Mouse (Mus musculus): ENCODE measurements around the gene Myo9b.

Gene Myo9b

DNA sequence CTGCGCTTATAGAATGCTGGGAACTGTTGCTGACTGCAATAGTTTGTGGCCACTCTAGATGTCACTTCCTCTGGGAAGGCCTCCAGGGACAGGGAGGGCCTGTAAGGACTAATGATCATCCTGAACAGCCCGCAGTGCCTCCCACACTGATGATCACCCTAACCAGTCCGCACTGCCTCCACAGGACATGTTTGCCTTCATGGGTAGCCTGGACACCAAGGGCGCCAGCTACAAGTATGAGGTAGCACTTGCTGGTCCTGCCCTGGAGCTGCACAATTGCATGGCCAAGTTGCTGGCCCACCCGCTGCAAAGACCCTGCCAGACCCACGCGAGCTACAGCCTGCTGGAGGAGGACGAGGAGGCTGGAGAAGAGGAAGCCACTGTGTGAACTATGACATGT lies 131.5 kb downstream of the Myo9b start:
- ChIA-PET POLR2A (interaction anchor here in 3 of 4 experiments (0.6 to 7.9 kb wide), 20 partner anchors 9 to 1426 kb away, joined by 3 to 96 read pairs (median 4); partner anchors contain the start of genes Use1 (in 2 of the 3), Babam1 (in 1 of the 3), Nr2f6 (in 1 of the 3) and Ocel1 (in 1 of the 3)), CTCF (interaction anchor here in 2 of 4 experiments (0.5 to 2.8 kb wide), 5 partner anchors 17 to 507 kb away, joined by 3 to 16 read pairs (median 5); partner anchors contain the start of gene Rpl18a (in 1 of the 2))

DNA sequence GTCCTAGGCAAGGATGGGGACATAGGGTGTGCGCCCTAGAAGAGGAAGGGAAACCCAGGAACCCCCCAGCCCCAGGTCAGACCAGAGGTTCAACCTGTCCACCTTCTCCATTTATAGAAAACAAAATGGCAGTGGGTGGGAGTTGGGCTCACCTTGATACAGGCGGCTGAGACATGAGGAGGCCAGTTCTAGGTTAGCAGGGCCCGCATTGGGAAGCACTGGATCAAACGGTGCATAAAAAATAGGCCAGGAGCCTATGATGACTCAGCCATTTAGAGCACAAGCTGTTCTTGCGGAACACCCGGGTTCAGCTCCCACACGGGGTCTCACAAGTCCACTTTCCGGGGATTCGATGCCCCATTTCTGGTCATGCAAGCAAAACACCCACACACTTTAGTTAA lies 132.4 kb downstream of the Myo9b start:
- POLR2A ChIA-PET: interaction anchor here (0.5 to 7.9 kb wide), 50 partner anchors 8 to 714 kb away, joined by 3 to 96 read pairs (median 4); partner anchors contain the start of genes Babam1 (in 3 of the 4), Jund (in 2 of the 4), Mrpl34 (in 2 of the 4) and Nr2f6 (in 2 of the 4)
- CTCF ChIA-PET: interaction anchor here in 2 of 4 experiments (0.8 to 2.8 kb wide), 9 partner anchors 9 to 508 kb away, joined by 3 to 16 read pairs (median 5); partner anchors contain the start of genes Babam1 (in 1 of the 2), Rpl18a (in 1 of the 2) and Ushbp1 (in 1 of the 2)

- CTCF ChIA-PET: interaction anchor here (0.5 to 2.8 kb wide), 18 partner anchors 9 to 514 kb away, joined by 3 to 16 read pairs (median 3); partner anchors contain the start of genes Babam1 (in 1 of the 4), Haus8 (in 1 of the 4), Rpl18a (in 1 of the 4) and Ushbp1 (in 1 of the 4)
- POLR2A ChIA-PET: interaction anchor here (0.5 to 7.9 kb wide), 55 partner anchors 9 to 715 kb away, joined by 3 to 96 read pairs (median 4); partner anchors contain the start of genes Babam1 (in 3 of the 4), Jund (in 2 of the 4), Mrpl34 (in 2 of the 4) and Nr2f6 (in 2 of the 4)
Observed at GRCm38 (mm10) chr8:71405401-71406098, 133.0 kb downstream of the Myo9b start, which contains the start of gene Ankle1. Gene Ankle1 (plus strand): TSS chr8:71406010.

GRCm38 (mm10) chr8:71406099-71407015 lies 133.8 kb downstream of the Myo9b start:
- POLR2A ChIA-PET: interaction anchor here in 3 of 4 experiments (0.5 to 7.9 kb wide), 46 partner anchors 8 to 512 kb away, joined by 3 to 96 read pairs (median 4); partner anchors contain the start of genes Babam1 (in 3 of the 3), Haus8 (in 2 of the 3), Myo9b (in 2 of the 3) and Nr2f6 (in 2 of the 3)
- CTCF ChIA-PET: interaction anchor here (0.5 to 2.8 kb wide), 23 partner anchors 10 to 562 kb away, joined by 3 to 16 read pairs (median 3); partner anchors contain the start of genes Babam1 (in 2 of the 4), Haus8 (in 1 of the 4), Mrpl34 (in 1 of the 4) and Ocel1 (in 1 of the 4)

GRCm38 (mm10) chr8:71407441-71407840 lies 134.9 kb downstream of the Myo9b start:
- ChIA-PET POLR2A (interaction anchor here in 2 of 4 experiments (0.8 to 7.9 kb wide), 7 partner anchors 11 to 163 kb away, joined by 3 to 69 read pairs (median 14); partner anchors contain the start of genes Babam1 (in 2 of the 2), Ushbp1 (in 2 of the 2), Ocel1 (in 1 of the 2) and Use1 (in 1 of the 2)), CTCF (interaction anchor here in 3 of 4 experiments (0.5 to 1.5 kb wide), 12 partner anchors 11 to 563 kb away, joined by 3 to 10 read pairs (median 3); partner anchors contain the start of genes Babam1 (in 2 of the 3), Mrpl34 (in 1 of the 3) and Ocel1 (in 1 of the 3))

DNA sequence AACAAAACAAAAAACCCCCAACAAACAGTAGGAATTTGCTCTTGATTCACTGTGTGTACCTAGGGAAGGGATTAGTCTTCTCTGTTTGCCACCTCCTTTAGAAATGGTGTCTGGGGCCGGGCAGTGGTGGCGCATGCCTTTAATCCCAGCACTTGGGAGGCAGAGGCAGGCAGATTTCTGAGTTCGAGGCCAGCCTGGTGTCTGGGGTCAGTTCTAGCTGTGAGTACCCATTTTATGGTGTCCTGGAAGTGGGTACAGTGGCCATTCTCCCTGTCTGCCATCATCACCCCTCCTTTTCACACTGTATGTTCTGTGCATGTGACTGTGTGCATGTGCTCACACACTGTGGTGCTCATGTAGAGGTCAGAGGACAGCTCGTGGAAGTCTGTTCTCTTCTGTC lies 135.7 kb downstream of the Myo9b start:
- POLR2A ChIA-PET: interaction anchor here in 1 of 4 experiments (0.6 to 7.9 kb wide), 3 partner anchors 9 to 158 kb away, joined by 3 to 69 read pairs (median 4); no protein-coding TSS in a partner anchor

More for the DNA sequence above, 135.7 kb downstream of the Myo9b start:
- CTCF ChIA-PET: no interaction called here
